Mouse (Mus musculus): Measurements from ENCODE around the gene Gm8871.
"Not testable (repeated sequence)": the region's sequence is repeated elsewhere in the genome, so short reads cannot be mapped to it uniquely, and the experiment has no call there.

Gm8871 gene

DNA sequence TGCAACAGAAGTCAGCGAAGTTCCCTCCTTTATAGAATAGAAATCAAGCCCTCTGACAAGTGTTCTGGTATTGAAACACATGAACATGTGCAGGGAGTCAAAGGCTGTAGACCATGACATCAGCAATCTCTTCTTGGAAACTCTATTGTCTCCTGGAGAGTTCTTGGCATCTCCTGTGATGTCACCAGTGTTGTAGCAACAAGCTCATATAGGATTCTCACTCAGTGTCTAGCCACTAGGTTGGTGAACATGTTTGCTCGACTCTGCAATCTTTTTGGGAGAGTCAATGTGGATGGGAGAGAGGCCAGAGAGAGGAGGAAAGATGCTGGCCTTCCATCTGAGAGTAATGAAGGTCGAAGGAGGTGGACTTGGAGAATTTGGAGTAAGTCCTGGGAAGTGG lies at the start of gene Gm8871, which contains the start of gene Gm8857:
TSS of gene Gm8871 (plus strand) at position 301 of the 400 bp plus-strand sequence.
TSS of gene Gm8857 (plus strand) at position 303 of the 400 bp plus-strand sequence.
- not testable (repeated sequence) for DNase-seq

DNA sequence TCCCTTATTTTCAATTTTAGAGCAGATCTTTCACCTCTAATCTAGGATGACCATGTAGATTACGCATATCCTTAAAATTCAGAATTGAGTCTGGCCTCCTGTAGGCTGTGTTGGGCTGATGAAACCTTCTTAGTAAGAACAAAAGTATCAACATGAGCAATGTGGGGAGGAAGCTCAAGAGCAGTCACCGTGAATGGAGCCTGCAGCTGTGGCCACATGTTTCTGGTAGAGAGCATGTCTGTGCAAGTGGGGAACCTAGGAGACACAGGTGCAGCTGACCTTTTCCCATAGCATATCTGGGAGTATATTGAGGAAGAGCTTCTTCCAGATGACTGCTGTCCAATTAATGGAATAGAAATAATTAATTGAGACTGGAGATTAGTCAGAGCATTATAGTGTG lies 5.9 kb downstream of the Gm8871 start:
- DNase-seq, result not testable (repeated sequence)

DNA sequence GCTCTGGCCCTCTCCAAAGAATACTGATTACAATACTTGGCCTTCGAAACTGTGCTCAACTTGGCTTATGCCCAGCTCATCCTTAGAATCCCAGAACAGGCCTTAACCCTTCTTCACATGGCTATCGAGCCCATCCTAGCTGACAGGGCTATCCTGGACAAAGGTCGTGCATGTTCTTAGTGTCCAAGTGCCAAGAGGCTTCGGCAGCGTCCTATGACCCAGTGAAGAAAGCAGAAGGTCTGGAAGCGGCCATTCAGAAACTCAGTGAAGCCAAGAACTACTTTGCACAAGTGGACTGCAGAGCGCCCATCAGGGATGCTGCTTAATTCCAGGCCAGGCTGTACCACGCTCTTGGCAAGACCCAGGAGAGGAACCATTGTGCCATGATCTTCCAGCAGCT lies 10.5 kb downstream of the Gm8871 start:
- DNase-seq, result not testable (repeated sequence)
